Mouse (Mus musculus) ES-E14 (cell line): Measurements from ENCODE around the gene Daxx.
"Not testable (repeated sequence)": the region's sequence is repeated elsewhere in the genome, so short reads cannot be mapped to it uniquely, and the experiment has no call there.

Experiments used
- CHD2 ChIP-seq: IDR thresholded peaks from 2 replicates; pipeline ENCODE4 v1.6.1; 2014; ENCODE audit warnings: mild to moderate bottlenecking, low read depth, low read length, inconsistent platforms
- HCFC1 ChIP-seq: IDR thresholded peaks from 2 replicates; pipeline ENCODE4 v1.6.1; 2012; ENCODE audit warnings: low read length, inconsistent platforms, borderline replicate concordance; ENCODE audit not compliant: insufficient read depth
- MAFK ChIP-seq: IDR thresholded peaks from 2 replicates; pipeline ENCODE4 v1.6.1; 2014; ENCODE audit warnings: mild to moderate bottlenecking, low read depth, low read length, inconsistent platforms; ENCODE audit not compliant: insufficient read depth
- ZC3H11A ChIP-seq: IDR thresholded peaks from 2 replicates; pipeline ENCODE4 v1.6.1; 2012; ENCODE audit warnings: low read depth, mild to moderate bottlenecking, inconsistent platforms, low read length, borderline replicate concordance
- ZNF384 ChIP-seq: IDR thresholded peaks from 2 replicates; pipeline ENCODE4 v1.6.1; 2012; ENCODE audit warnings: low read depth, low read length, inconsistent platforms

DNA sequence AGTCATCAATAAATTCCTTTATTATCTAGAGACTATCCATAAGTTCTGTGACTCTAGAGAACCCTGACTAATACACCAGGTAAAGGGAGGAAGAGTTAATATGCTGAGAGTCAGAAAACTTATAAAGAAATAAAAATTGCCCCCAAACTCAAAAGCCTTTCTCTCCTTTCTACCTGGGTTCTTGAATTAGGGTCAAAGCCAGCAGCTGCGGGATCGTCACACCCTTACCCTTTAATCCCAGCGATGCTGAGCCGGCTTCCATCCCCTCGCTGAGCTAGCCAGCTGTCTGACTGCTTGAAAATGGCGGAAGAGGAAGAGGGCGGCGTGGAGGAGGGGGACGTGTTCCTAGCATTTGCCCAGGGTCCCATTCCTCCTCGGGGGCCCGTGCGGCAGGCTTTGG lies 35.7 kb upstream of the Daxx start, which contains the start of gene Gm7029:
- not testable (repeated sequence) for TF ChIP-seq HCFC1, ZC3H11A, CHD2, MAFK, ZNF384
